Mouse (Mus musculus): ENCODE data around the gene Ap4s1. TPM values are rescaled to one million over a fixed set of nuclear protein-coding genes. Genes with fewer than 3 reads are reported as not detected.
A peak's percentile ranks its signal among the peaks of the same experiment; 100 is the strongest.

Gene Ap4s1
- polyA plus RNA-seq, 1 experiment from 2014 or later, result 14.9 TPM

DNA sequence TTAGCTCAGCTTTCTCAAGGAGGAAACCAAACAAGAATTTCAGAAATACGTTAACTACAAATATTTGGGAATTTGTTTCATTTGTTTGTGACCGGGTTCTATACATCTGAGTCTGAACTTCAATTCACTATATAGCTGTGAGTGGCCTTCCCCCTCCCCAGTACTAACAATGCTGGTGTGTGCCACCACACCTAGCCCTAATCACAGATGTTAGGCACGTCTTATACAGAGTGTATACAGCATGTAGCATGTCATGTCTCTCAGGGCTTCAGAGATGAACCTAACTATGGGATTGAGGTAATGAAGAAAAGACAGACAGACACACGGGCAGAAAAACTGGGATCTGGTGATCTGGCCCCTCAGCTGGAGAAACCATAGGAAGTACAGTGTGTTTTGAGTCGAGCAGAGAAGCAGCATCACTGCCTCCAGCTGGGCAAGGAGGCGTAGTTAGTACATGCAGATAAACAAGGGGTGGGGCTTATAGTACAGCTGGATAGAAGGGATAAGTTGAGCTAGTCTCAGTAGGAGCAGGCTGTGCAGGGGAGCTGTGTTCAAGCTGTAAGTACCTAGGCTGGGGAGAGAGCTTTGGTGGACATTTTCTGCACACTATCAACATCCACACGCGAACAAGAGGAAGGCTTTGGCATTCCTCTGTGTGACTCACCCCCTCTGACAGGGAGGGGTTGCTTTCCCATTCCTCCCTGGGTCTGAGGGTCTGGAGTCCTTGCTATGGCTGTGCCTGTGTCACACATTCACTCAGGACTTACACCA is 9.0 kb downstream of the Ap4s1 start:
- peak overlapping the region; percentile 48 for H3K9ac ChIP-seq (replicated peaks)
- WGBS (ENCODE audit: insufficient replicate concordance), result 47% methylated on average over 8 of the region's 8 CpGs
- DNase-seq, result peak; percentile 57
- no peaks in the 10 kb centered on the region for H3K36me3 ChIP-seq (replicated peaks; ENCODE audit: insufficient read depth, low read length)
- ATAC-seq, result peak; percentile 100
- peaks cover 10% of the 10 kb centered on the region for H3K4me1 ChIP-seq (ENCODE audit: insufficient read depth)
- TF ChIP-seq CTCF (IDR thresholded peaks at IDR 0.05; ENCODE audit: low read depth) (peak; percentile 34), EP300 (IDR thresholded peaks at IDR 0.05; ENCODE audit: low read depth) (peak; percentile 89)
- H3K27ac ChIP-seq (ENCODE audit: low read depth), result peak overlapping the region; percentile 94
- H3K27me3 ChIP-seq (ENCODE audit: insufficient read depth, low read length), result no peaks in the 10 kb centered on the region
- peaks cover 4% of the 10 kb centered on the region for H3K9me3 ChIP-seq (ENCODE audit: low read length)
- peak overlapping the region; percentile 37 for H3K4me3 ChIP-seq (ENCODE audit: low read depth, low read length)
- H3K4me2 ChIP-seq (ENCODE audit: low read depth, low read length), result peak overlapping the region; percentile 58

- Histone ChIP-seq H3K36me3 (replicated peaks; ENCODE audit: insufficient read depth, low read length) (no peaks in the 10 kb centered on the region), H3K4me3 (ENCODE audit: low read depth, low read length) (no peak overlapping the region), H3K9me3 (ENCODE audit: low read length) (peaks cover 4% of the 10 kb centered on the region), H3K27ac (ENCODE audit: low read depth) (no peak overlapping the region), H3K4me2 (ENCODE audit: low read depth, low read length) (no peak overlapping the region), H3K27me3 (ENCODE audit: insufficient read depth, low read length) (no peaks in the 10 kb centered on the region), H3K9ac (replicated peaks) (no peak overlapping the region), H3K4me1 (ENCODE audit: insufficient read depth) (peaks cover 14% of the 10 kb centered on the region)
- ATAC-seq (no peak), DNase-seq (no peak)
- peak; percentile 40 for TF ChIP-seq CTCF (IDR thresholded peaks at IDR 0.05; ENCODE audit: low read depth)
- TF ChIP-seq EP300 (IDR thresholded peaks at IDR 0.05; ENCODE audit: low read depth), result no peak
These were observed 10.9 kb downstream of the Ap4s1 start for GRCm38 (mm10) chr12:51701723-51702122.

DNA sequence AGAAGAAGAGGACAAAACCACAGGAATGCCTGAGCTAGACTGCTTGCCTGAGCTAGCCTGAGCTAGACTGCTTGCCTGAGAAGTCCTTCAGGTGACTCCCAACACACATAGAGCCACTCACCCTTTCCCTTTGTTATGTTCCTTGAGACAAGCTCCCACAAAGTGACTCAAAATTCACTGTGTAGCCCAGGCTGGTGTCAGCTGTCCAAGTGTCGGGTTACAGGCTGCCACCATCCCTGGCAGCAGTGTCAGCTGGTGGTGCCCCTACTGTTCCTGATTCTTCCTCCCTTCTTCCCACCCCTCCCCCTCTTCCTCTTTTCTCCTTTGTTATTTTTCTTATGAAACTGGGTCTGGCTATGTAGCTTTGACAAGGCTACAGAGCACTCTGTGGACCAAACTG is 13.0 kb downstream of the Ap4s1 start:
- no peak for ATAC-seq
- no peak for TF ChIP-seq EP300 (IDR thresholded peaks at IDR 0.05; ENCODE audit: low read depth)
- no peak for TF ChIP-seq CTCF (IDR thresholded peaks at IDR 0.05; ENCODE audit: low read depth)
- 48% methylated on average over 1 of the region's 1 CpGs for WGBS (ENCODE audit: insufficient replicate concordance)
- Histone ChIP-seq H3K9me3 (ENCODE audit: low read length) (peaks cover 4% of the 10 kb centered on the region), H3K36me3 (replicated peaks; ENCODE audit: insufficient read depth, low read length) (no peaks in the 10 kb centered on the region), H3K27me3 (ENCODE audit: insufficient read depth, low read length) (no peaks in the 10 kb centered on the region), H3K4me2 (ENCODE audit: low read depth, low read length) (no peak overlapping the region), H3K4me1 (ENCODE audit: insufficient read depth) (peaks cover 16% of the 10 kb centered on the region), H3K4me3 (ENCODE audit: low read depth, low read length) (no peak overlapping the region), H3K9ac (replicated peaks) (no peak overlapping the region), H3K27ac (ENCODE audit: low read depth) (no peak overlapping the region)
- no peak for DNase-seq

GRCm38 (mm10) chr12:51704572-51704971 is 13.7 kb downstream of the Ap4s1 start:
- Histone ChIP-seq H3K27me3 (ENCODE audit: insufficient read depth, low read length) (no peaks in the 10 kb centered on the region), H3K4me1 (ENCODE audit: insufficient read depth) (peaks cover 18% of the 10 kb centered on the region), H3K36me3 (replicated peaks; ENCODE audit: insufficient read depth, low read length) (no peaks in the 10 kb centered on the region), H3K27ac (ENCODE audit: low read depth) (no peak overlapping the region), H3K9ac (replicated peaks) (no peak overlapping the region), H3K4me3 (ENCODE audit: low read depth, low read length) (no peak overlapping the region), H3K9me3 (ENCODE audit: low read length) (peaks cover 4% of the 10 kb centered on the region), H3K4me2 (ENCODE audit: low read depth, low read length) (no peak overlapping the region)
- WGBS (ENCODE audit: insufficient replicate concordance), result 63% methylated on average over 7 of the region's 7 CpGs
- DNase-seq, result no peak
- TF ChIP-seq CTCF (IDR thresholded peaks at IDR 0.05; ENCODE audit: low read depth) (no peak), EP300 (IDR thresholded peaks at IDR 0.05; ENCODE audit: low read depth) (no peak)
- ATAC-seq, result no peak

- H3K4me1 ChIP-seq (ENCODE audit: insufficient read depth), result peaks cover 12% of the 10 kb centered on the region
- TF ChIP-seq CTCF (IDR thresholded peaks at IDR 0.05; ENCODE audit: low read depth) (no peak), EP300 (IDR thresholded peaks at IDR 0.05; ENCODE audit: low read depth) (no peak)
- ATAC-seq, result no peak
- H3K4me3 ChIP-seq (ENCODE audit: low read depth, low read length), result no peak overlapping the region
- H3K9ac ChIP-seq (replicated peaks), result no peak overlapping the region
- no peak overlapping the region for H3K4me2 ChIP-seq (ENCODE audit: low read depth, low read length)
- 48% methylated on average over 12 of the region's 12 CpGs for WGBS (ENCODE audit: insufficient replicate concordance)
- H3K27me3 ChIP-seq (ENCODE audit: insufficient read depth, low read length), result no peaks in the 10 kb centered on the region
- H3K27ac ChIP-seq (ENCODE audit: low read depth), result no peak overlapping the region
- no peaks in the 10 kb centered on the region for H3K36me3 ChIP-seq (replicated peaks; ENCODE audit: insufficient read depth, low read length)
- DNase-seq, result no peak
- H3K9me3 ChIP-seq (ENCODE audit: low read length), result peaks cover 4% of the 10 kb centered on the region
These were observed 14.9 kb downstream of the Ap4s1 start for GRCm38 (mm10) chr12:51705778-51706177.

- 79% methylated on average over 5 of the region's 5 CpGs for whole genome bisulfite sequencing (ENCODE audit: insufficient replicate concordance)
These were observed 15.9 kb downstream of the Ap4s1 start for GRCm38 (mm10) chr12:51706673-51707235.

More at GRCm38 (mm10) chr12:51706673-51707235, 15.9 kb downstream of the Ap4s1 start:
- Histone ChIP-seq H3K4me1 (ENCODE audit: insufficient read depth) (peaks cover 11% of the 10 kb centered on the region), H3K9ac (replicated peaks) (no peak overlapping the region), H3K4me3 (ENCODE audit: low read depth, low read length) (no peak overlapping the region), H3K27ac (ENCODE audit: low read depth) (no peak overlapping the region), H3K36me3 (replicated peaks; ENCODE audit: insufficient read depth, low read length) (no peaks in the 10 kb centered on the region), H3K9me3 (ENCODE audit: low read length) (peaks cover 3% of the 10 kb centered on the region), H3K27me3 (ENCODE audit: insufficient read depth, low read length) (no peaks in the 10 kb centered on the region), H3K4me2 (ENCODE audit: low read depth, low read length) (no peak overlapping the region)
- TF ChIP-seq EP300 (IDR thresholded peaks at IDR 0.05; ENCODE audit: low read depth) (no peak), CTCF (IDR thresholded peaks at IDR 0.05; ENCODE audit: low read depth) (no peak)
- no peak for ATAC-seq
- no peak for DNase-seq

Measured in liver, postnatal 0 days (tissue).